10 mouse cellular contexts compared by ENCODE assay signal in the genomic region with DNA sequence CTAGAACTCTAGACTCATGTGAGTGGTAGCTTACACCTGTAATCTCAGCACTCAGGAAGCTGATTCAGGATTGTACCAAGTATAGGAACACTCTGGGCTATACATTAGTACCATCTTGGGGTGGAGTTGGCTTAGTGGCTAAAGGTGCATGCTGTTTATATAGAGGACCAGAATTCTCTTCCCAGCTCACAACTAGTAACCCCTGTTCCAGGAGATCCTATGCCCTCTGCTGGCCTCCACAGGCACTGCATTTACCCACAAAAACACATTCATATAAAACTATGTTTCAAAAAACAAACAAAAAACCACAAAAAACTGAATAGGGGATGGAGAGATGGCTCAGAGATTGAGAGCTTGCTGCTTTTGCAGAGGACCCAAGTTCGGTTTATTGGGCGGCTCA. TPM values are rescaled to one million over a fixed set of nuclear protein-coding genes. Genes with fewer than 3 reads are reported as not detected.
DNase-seq lines count a peak whose midpoint lies in the region; TF ChIP-seq lines count a peak whose summit lies in the region.
"Had no signal": no experiment of that assay in that cellular context is flagged by ENCODE, and none has a peak within 500 bp of the region (broad histone marks: within the 10 kb centered on the region; RNA-seq: fewer than 3 reads in every experiment).

No protein-coding gene starts in this region.

- peak; percentile 87 for TF ChIP-seq CTCF in gastrocnemius, adult 2 months (IDR thresholded peaks at IDR 0.05)

- H3K4me3 ChIP-seq in gastrocnemius, adult 2 months, result no peak overlapping the region
- H3K4me3 ChIP-seq: heart, embryonic 15.5 days had no signal

- H3K27ac ChIP-seq in gastrocnemius, adult 2 months, result no peak overlapping the region
- H3K27ac ChIP-seq: heart, embryonic 15.5 days had no signal

- intact Hi-C loops in gastrocnemius, adult 2 months (cut with DNase I), result loop anchor here (5.0 kb wide), 1 partner anchor 124 kb away; no protein-coding TSS in a partner anchor

- DNase-seq in gastrocnemius, adult 2 months, result peak; percentile 48
- no peak for DNase-seq in gastrocnemius, postnatal 25 days
- DNase-seq in right cerebral cortex, adult 18-20 months, result peak; percentile 31
- DNase-seq in right cerebral cortex, postnatal 36 days (ENCODE audit: low spot score in 2 of 2), result no peak
- DNase-seq in cerebellum, adult 9-10 months, result peak; percentile 58
- peak; percentile 63 for DNase-seq in heart, postnatal 4 days
- peak; percentile 72 for DNase-seq in lung, postnatal 10 days
- DNase-seq in thymus, postnatal 4 days, result peak; percentile 79

RNA-seq across cellular contexts. Expression of a gene that starts 15.8 kb away (rescaled TPM):
- total RNA-seq in gastrocnemius, adult 2 months (2021), result not detected
- total RNA-seq in gastrocnemius, postnatal 25 days (2021), result not detected
- not detected for total RNA-seq in heart, postnatal 4 days (2021)
- total RNA-seq: adrenal gland, adult 18-20 months had no signal

RNA-seq across cellular contexts. Expression of a gene that starts 40.8 kb away (rescaled TPM):
- total RNA-seq in gastrocnemius, adult 2 months (2021), result 10 to 100 TPM; 49.2 to 50.0 TPM
- 10 to 100 TPM; 37.4 to 39.4 TPM for total RNA-seq in gastrocnemius, postnatal 25 days (2021)
- total RNA-seq in heart, postnatal 4 days (2021), result 10 to 100 TPM; 70.3 to 77.9 TPM

Comparison
In these comparisons a context has a peak if more than half of its experiments do, and no peak if none do; other contexts are left out.
1. DNase-seq: peak in gastrocnemius, adult 2 months (single experiment), right cerebral cortex, adult 18-20 months (single experiment), cerebellum, adult 9-10 months (single experiment), heart, postnatal 4 days (single experiment), lung, postnatal 10 days (single experiment) and thymus, postnatal 4 days (single experiment); none in gastrocnemius, postnatal 25 days (single experiment) and right cerebral cortex, postnatal 36 days (0 of 2).